Mouse (Mus musculus): ENCODE data around the gene Clint1. TPM values are rescaled to one million over a fixed set of nuclear protein-coding genes. Genes with fewer than 3 reads are reported as not detected.

Clint1 gene
- polyA plus RNA-seq, 1 experiment from 2014 or later: 81.5 TPM

GRCm38 (mm10) chr11:45892861-45893360 lies 41.1 kb downstream of the Clint1 start:
- no peaks in the 10 kb centered on the region for H3K27me3 ChIP-seq (ENCODE audit: low read depth, poor library complexity, severe bottlenecking)
- H3K9me3 ChIP-seq (replicated peaks): no peaks in the 10 kb centered on the region
- H3K4me1 ChIP-seq: no peaks in the 10 kb centered on the region
- peaks cover 98% of the 10 kb centered on the region for H3K36me3 ChIP-seq
- no peak overlapping the region for H3K4me3 ChIP-seq
- no peak for DNase-seq (ENCODE audit: low spot score)
- 94% methylated on average over 5 of the region's 5 CpGs for WGBS
- no peak overlapping the region for H3K27ac ChIP-seq

- peaks cover 10% of the 10 kb centered on the region for H3K4me1 ChIP-seq
- 91% methylated on average over 2 of the region's 2 CpGs for WGBS
- no peaks in the 10 kb centered on the region for H3K9me3 ChIP-seq (replicated peaks)
- peaks cover 70% of the 10 kb centered on the region for H3K36me3 ChIP-seq
- H3K27ac ChIP-seq: no peak overlapping the region
- H3K4me3 ChIP-seq: no peak overlapping the region
- DNase-seq (ENCODE audit: low spot score): no peak
- no peaks in the 10 kb centered on the region for H3K27me3 ChIP-seq (ENCODE audit: low read depth, poor library complexity, severe bottlenecking)
These were observed 45.5 kb downstream of the Clint1 start for GRCm38 (mm10) chr11:45897392-45897791.

GRCm38 (mm10) chr11:45900233-45901015 lies 48.6 kb downstream of the Clint1 start:
- WGBS: 69% methylated on average over 11 of the region's 11 CpGs
- no peaks in the 10 kb centered on the region for H3K27me3 ChIP-seq (ENCODE audit: low read depth, poor library complexity, severe bottlenecking)
- H3K4me1 ChIP-seq: peaks cover 10% of the 10 kb centered on the region
- H3K27ac ChIP-seq: no peak overlapping the region
- peak; percentile 61 for DNase-seq (ENCODE audit: low spot score)
- H3K9me3 ChIP-seq (replicated peaks): no peaks in the 10 kb centered on the region
- peaks cover 57% of the 10 kb centered on the region for H3K36me3 ChIP-seq
- H3K4me3 ChIP-seq: no peak overlapping the region

GRCm38 (mm10) chr11:45906109-45906786 lies 54.4 kb downstream of the Clint1 start:
- H3K36me3 ChIP-seq: peaks cover 81% of the 10 kb centered on the region
- WGBS: 90% methylated on average over 8 of the region's 8 CpGs
- H3K27me3 ChIP-seq (ENCODE audit: low read depth, poor library complexity, severe bottlenecking): no peaks in the 10 kb centered on the region
- DNase-seq (ENCODE audit: low spot score): no peak
- no peak overlapping the region for H3K27ac ChIP-seq
- no peaks in the 10 kb centered on the region for H3K9me3 ChIP-seq (replicated peaks)
- no peak overlapping the region for H3K4me3 ChIP-seq
- H3K4me1 ChIP-seq: no peaks in the 10 kb centered on the region

GRCm38 (mm10) chr11:45907301-45907700 lies 55.5 kb downstream of the Clint1 start:
- WGBS: 91% methylated on average over 5 of the region's 5 CpGs

GRCm38 (mm10) chr11:45908070-45908469 lies 56.2 kb downstream of the Clint1 start:
- Histone ChIP-seq H3K4me1 (no peaks in the 10 kb centered on the region), H3K4me3 (no peak overlapping the region), H3K9me3 (replicated peaks) (no peaks in the 10 kb centered on the region), H3K27ac (no peak overlapping the region), H3K36me3 (peaks cover 82% of the 10 kb centered on the region), H3K27me3 (ENCODE audit: low read depth, poor library complexity, severe bottlenecking) (no peaks in the 10 kb centered on the region)
- no peak for DNase-seq (ENCODE audit: low spot score)
- 95% methylated on average over 7 of the region's 7 CpGs for WGBS

More at GRCm38 (mm10) chr11:45907301-45907700, 55.5 kb downstream of the Clint1 start:
- H3K4me3 ChIP-seq: no peak overlapping the region
- H3K9me3 ChIP-seq (replicated peaks): no peaks in the 10 kb centered on the region
- H3K27me3 ChIP-seq (ENCODE audit: low read depth, poor library complexity, severe bottlenecking): no peaks in the 10 kb centered on the region
- H3K27ac ChIP-seq: no peak overlapping the region
- peaks cover 87% of the 10 kb centered on the region for H3K36me3 ChIP-seq
- H3K4me1 ChIP-seq: no peaks in the 10 kb centered on the region
- no peak for DNase-seq (ENCODE audit: low spot score)

- H3K27ac ChIP-seq: no peak overlapping the region
- no peaks in the 10 kb centered on the region for H3K27me3 ChIP-seq (ENCODE audit: low read depth, poor library complexity, severe bottlenecking)
- no peak overlapping the region for H3K4me3 ChIP-seq
- peaks cover 73% of the 10 kb centered on the region for H3K36me3 ChIP-seq
- no peaks in the 10 kb centered on the region for H3K9me3 ChIP-seq (replicated peaks)
- no peak for DNase-seq (ENCODE audit: low spot score)
- no peaks in the 10 kb centered on the region for H3K4me1 ChIP-seq
- 95% methylated on average over 7 of the region's 7 CpGs for WGBS
These were observed 57.0 kb downstream of the Clint1 start for GRCm38 (mm10) chr11:45908894-45909293.

GRCm38 (mm10) chr11:45910701-45911100 lies 58.9 kb downstream of the Clint1 start:
- DNase-seq (ENCODE audit: low spot score): no peak
- Histone ChIP-seq H3K36me3 (peaks cover 66% of the 10 kb centered on the region), H3K9me3 (replicated peaks) (no peaks in the 10 kb centered on the region), H3K27me3 (ENCODE audit: low read depth, poor library complexity, severe bottlenecking) (no peaks in the 10 kb centered on the region), H3K4me1 (no peaks in the 10 kb centered on the region), H3K27ac (no peak overlapping the region), H3K4me3 (no peak overlapping the region)
- 95% methylated on average over 5 of the region's 5 CpGs for WGBS

- H3K9me3 ChIP-seq (replicated peaks): no peaks in the 10 kb centered on the region
- H3K27me3 ChIP-seq (ENCODE audit: low read depth, poor library complexity, severe bottlenecking): no peaks in the 10 kb centered on the region
- 82% methylated on average over 10 of the region's 10 CpGs for WGBS
- H3K4me1 ChIP-seq: peaks cover 4% of the 10 kb centered on the region
- no peak overlapping the region for H3K27ac ChIP-seq
- no peak for DNase-seq (ENCODE audit: low spot score)
- H3K36me3 ChIP-seq: peaks cover 12% of the 10 kb centered on the region
- H3K4me3 ChIP-seq: no peak overlapping the region
These were observed 64.3 kb downstream of the Clint1 start for GRCm38 (mm10) chr11:45916196-45916595.

GRCm38 (mm10) chr11:45918018-45918417 lies 66.2 kb downstream of the Clint1 start:
- WGBS: 96% methylated on average over 6 of the region's 6 CpGs
- Histone ChIP-seq H3K27me3 (ENCODE audit: low read depth, poor library complexity, severe bottlenecking) (no peaks in the 10 kb centered on the region), H3K4me3 (no peak overlapping the region), H3K36me3 (no peaks in the 10 kb centered on the region), H3K27ac (no peak overlapping the region), H3K4me1 (peaks cover 16% of the 10 kb centered on the region), H3K9me3 (replicated peaks) (no peaks in the 10 kb centered on the region)
- no peak for DNase-seq (ENCODE audit: low spot score)

GRCm38 (mm10) chr11:45918836-45919235 lies 67.0 kb downstream of the Clint1 start:
- no peak for DNase-seq (ENCODE audit: low spot score)
- H3K36me3 ChIP-seq: no peaks in the 10 kb centered on the region
- WGBS: 91% methylated on average over 4 of the region's 4 CpGs
- H3K4me1 ChIP-seq: peaks cover 16% of the 10 kb centered on the region
- no peaks in the 10 kb centered on the region for H3K9me3 ChIP-seq (replicated peaks)
- H3K27me3 ChIP-seq (ENCODE audit: low read depth, poor library complexity, severe bottlenecking): no peaks in the 10 kb centered on the region
- H3K27ac ChIP-seq: no peak overlapping the region
- no peak overlapping the region for H3K4me3 ChIP-seq

GRCm38 (mm10) chr11:45921026-45921425 lies 69.2 kb downstream of the Clint1 start:
- H3K4me1 ChIP-seq: peaks cover 28% of the 10 kb centered on the region
- DNase-seq (ENCODE audit: low spot score): no peak
- peak overlapping the region; percentile 10; the same call in 1 of the 2 replicates for H3K4me3 ChIP-seq
- no peaks in the 10 kb centered on the region for H3K27me3 ChIP-seq (ENCODE audit: low read depth, poor library complexity, severe bottlenecking)
- no peaks in the 10 kb centered on the region for H3K9me3 ChIP-seq (replicated peaks)
- peak overlapping the region; percentile 78 for H3K27ac ChIP-seq
- WGBS: 61% methylated on average over 8 of the region's 8 CpGs
- H3K36me3 ChIP-seq: no peaks in the 10 kb centered on the region

- Histone ChIP-seq H3K9me3 (replicated peaks) (no peaks in the 10 kb centered on the region), H3K27me3 (ENCODE audit: low read depth, poor library complexity, severe bottlenecking) (no peaks in the 10 kb centered on the region), H3K27ac (peak overlapping the region; percentile 78), H3K36me3 (no peaks in the 10 kb centered on the region), H3K4me1 (peaks cover 33% of the 10 kb centered on the region), H3K4me3 (peak overlapping the region; percentile 10; the same call in 1 of the 2 replicates)
- DNase-seq (ENCODE audit: low spot score): no peak
- WGBS: 13% methylated on average over 10 of the region's 10 CpGs
These were observed 69.6 kb downstream of the Clint1 start for GRCm38 (mm10) chr11:45921480-45921898.
